Mouse (Mus musculus): ENCODE measurements around the gene Runx3. TPM values are rescaled to one million over a fixed set of nuclear protein-coding genes. Genes with fewer than 3 reads are reported as not detected.

The Runx3 gene
- polyA plus RNA-seq, 1 experiment from 2014 or later: 0.20 TPM

DNA sequence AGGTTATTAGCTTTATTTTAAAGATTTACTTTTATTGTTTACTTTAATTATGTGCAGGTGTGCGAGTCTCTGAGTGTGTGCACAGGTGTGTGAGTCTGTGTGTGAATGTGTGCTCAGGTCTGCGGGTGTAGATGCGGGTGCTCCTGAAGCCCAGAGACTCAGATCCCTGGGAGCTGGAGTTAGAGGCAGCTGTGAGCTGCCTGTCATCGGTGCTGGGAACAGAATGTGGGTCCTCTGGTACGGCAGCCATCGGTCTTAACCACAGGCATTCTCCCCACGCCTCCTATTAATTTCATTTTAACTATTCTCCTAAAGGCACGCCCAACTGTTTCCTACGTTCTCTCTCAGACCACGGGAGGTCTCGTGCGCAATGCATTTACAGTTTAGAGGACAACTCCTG, 12.3 kb downstream of the Runx3 start:
- Histone ChIP-seq H3K27ac (ENCODE audit: low read depth) (no peak overlapping the region), H3K9ac (ENCODE audit: low read length) (no peak overlapping the region), H3K4me2 (ENCODE audit: low read length) (no peak overlapping the region), H3K4me3 (ENCODE audit: low read depth, low read length) (no peak overlapping the region), H3K27me3 (replicated peaks; ENCODE audit: control insufficient read depth, insufficient read depth, low read length) (peaks cover 11% of the 10 kb centered on the region; the same call in 1 of the 2 replicates), H3K36me3 (ENCODE audit: control insufficient read depth, insufficient read depth, low read length) (no peaks in the 10 kb centered on the region), H3K4me1 (replicated peaks; ENCODE audit: control insufficient read depth, insufficient read depth, low read length) (peaks cover 4% of the 10 kb centered on the region; the same call in 1 of the 2 replicates), H3K9me3 (ENCODE audit: control insufficient read depth, low read length) (no peaks in the 10 kb centered on the region)
- ATAC-seq (replicated peaks; ENCODE audit: low FRiP score, low TSS enrichment, low read depth) (no peak), DNase-seq (ENCODE audit: low spot score) (no peak)
- WGBS: 89% methylated on average over 12 of the region's 12 CpGs

DNA sequence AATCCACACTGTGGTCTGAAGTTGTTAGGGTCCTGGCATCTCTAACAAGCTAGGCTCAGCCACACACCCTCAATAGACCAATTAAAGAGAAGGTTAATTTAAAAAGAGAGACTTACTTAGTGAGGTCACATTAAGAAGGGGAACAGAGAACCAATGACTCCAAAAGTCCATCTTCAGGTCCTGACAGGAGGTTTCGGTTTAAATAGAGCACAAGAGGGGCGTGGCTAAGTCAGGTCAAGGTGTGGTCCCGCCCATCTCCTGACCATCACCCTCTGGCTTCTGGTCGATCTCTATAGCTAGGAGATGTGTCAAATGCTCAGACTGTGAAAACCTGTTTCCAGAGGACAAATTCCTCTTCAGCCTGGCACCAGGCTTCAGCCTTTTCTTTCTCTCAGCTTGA, 13.3 kb downstream of the Runx3 start:
- H3K9me3 ChIP-seq (ENCODE audit: control insufficient read depth, low read length): no peaks in the 10 kb centered on the region
- ATAC-seq (replicated peaks; ENCODE audit: low FRiP score, low TSS enrichment, low read depth) (no peak), DNase-seq (ENCODE audit: low spot score) (no peak)
- peaks cover 4% of the 10 kb centered on the region; the same call in 1 of the 2 replicates for H3K4me1 ChIP-seq (replicated peaks; ENCODE audit: control insufficient read depth, insufficient read depth, low read length)
- no peaks in the 10 kb centered on the region for H3K36me3 ChIP-seq (ENCODE audit: control insufficient read depth, insufficient read depth, low read length)
- no peak overlapping the region for H3K4me3 ChIP-seq (ENCODE audit: low read depth, low read length)
- WGBS: 60% methylated on average over 4 of the region's 4 CpGs
- no peak overlapping the region for H3K9ac ChIP-seq (ENCODE audit: low read length)
- no peak overlapping the region for H3K4me2 ChIP-seq (ENCODE audit: low read length)
- peaks cover 19% of the 10 kb centered on the region for H3K27me3 ChIP-seq (replicated peaks; ENCODE audit: control insufficient read depth, insufficient read depth, low read length)
- H3K27ac ChIP-seq (ENCODE audit: low read depth): no peak overlapping the region

DNA sequence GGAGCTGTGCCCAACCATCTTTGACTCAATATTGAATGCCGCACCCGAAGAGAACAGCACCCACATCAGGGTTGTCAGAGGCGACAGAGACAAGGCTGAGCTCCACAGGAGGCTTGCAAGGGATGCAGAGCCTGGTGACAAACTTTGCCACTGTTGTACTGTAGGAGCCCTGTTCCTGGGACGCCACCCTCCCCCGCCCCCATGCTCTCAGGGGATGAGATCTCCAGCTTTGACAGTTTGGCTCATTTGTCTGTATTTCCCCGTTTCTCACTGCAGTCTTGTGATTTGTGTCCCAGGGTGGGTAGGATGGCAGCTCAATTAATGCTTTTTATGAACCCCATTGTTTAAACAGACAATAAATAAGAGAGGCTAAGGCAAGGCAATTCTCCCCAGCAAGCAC, 14.9 kb downstream of the Runx3 start:
- no peak for ATAC-seq (replicated peaks; ENCODE audit: low FRiP score, low TSS enrichment, low read depth)
- WGBS: 68% methylated on average over 6 of the region's 6 CpGs
- no peak overlapping the region for H3K4me3 ChIP-seq (ENCODE audit: low read depth, low read length)

DNA sequence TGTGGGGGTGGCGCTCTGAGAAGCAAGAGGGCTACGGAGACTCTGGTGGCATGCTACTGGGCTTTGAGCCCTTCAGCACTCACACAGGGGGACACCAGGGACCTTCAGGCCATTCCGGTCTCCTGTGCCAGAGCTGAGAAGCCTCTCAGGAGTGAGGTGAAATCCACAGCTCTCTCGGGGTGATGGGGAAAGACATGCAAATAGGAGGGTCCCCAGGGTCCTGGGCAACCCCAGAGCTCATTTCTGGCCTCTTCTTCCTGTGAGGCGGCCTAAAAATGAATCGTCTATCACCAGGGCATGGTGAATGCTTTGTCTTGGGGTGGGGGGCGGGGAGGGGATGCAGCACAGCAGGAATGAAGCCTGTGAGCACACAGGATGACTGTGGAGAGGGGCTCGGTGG, 15.8 kb downstream of the Runx3 start:
- H3K27ac ChIP-seq (ENCODE audit: low read depth): no peak overlapping the region
- no peak overlapping the region for H3K4me2 ChIP-seq (ENCODE audit: low read length)
- DNase-seq (ENCODE audit: low spot score): no peak
- peaks cover 44% of the 10 kb centered on the region for H3K27me3 ChIP-seq (replicated peaks; ENCODE audit: control insufficient read depth, insufficient read depth, low read length)
- no peaks in the 10 kb centered on the region for H3K9me3 ChIP-seq (ENCODE audit: control insufficient read depth, low read length)
- H3K9ac ChIP-seq (ENCODE audit: low read length): no peak overlapping the region
- no peak for ATAC-seq (replicated peaks; ENCODE audit: low FRiP score, low TSS enrichment, low read depth)
- WGBS: 63% methylated on average over 8 of the region's 8 CpGs
- H3K4me3 ChIP-seq (ENCODE audit: low read depth, low read length): no peak overlapping the region
- no peaks in the 10 kb centered on the region for H3K36me3 ChIP-seq (ENCODE audit: control insufficient read depth, insufficient read depth, low read length)
- no peaks in the 10 kb centered on the region for H3K4me1 ChIP-seq (replicated peaks; ENCODE audit: control insufficient read depth, insufficient read depth, low read length)

More for the DNA sequence above, 14.9 kb downstream of the Runx3 start:
- H3K9ac ChIP-seq (ENCODE audit: low read length): no peak overlapping the region
- no peaks in the 10 kb centered on the region for H3K36me3 ChIP-seq (ENCODE audit: control insufficient read depth, insufficient read depth, low read length)
- H3K27me3 ChIP-seq (replicated peaks; ENCODE audit: control insufficient read depth, insufficient read depth, low read length): peaks cover 35% of the 10 kb centered on the region
- H3K27ac ChIP-seq (ENCODE audit: low read depth): no peak overlapping the region
- H3K4me2 ChIP-seq (ENCODE audit: low read length): no peak overlapping the region
- DNase-seq (ENCODE audit: low spot score): no peak
- no peaks in the 10 kb centered on the region for H3K9me3 ChIP-seq (ENCODE audit: control insufficient read depth, low read length)
- no peaks in the 10 kb centered on the region for H3K4me1 ChIP-seq (replicated peaks; ENCODE audit: control insufficient read depth, insufficient read depth, low read length)

DNA sequence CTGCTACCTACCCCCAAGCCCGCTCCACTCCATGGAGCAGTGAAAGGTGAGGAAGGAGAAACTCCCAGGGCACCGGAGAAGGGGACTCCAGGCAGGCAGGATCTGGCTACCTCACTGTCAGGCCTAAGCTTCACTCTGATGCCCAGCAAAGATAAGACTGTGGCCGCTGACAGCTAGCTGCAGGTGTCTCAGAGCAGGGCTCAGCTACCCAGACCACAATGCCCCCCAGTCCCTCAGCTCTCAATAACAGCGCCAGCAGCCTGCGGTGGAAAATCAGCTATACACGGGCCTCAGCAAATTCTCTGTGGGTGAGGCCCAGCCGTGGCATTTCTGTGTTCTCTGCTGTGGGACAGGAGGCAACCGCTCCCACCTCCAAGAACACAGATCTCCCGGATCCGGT, 16.2 kb downstream of the Runx3 start:
- Histone ChIP-seq H3K36me3 (ENCODE audit: control insufficient read depth, insufficient read depth, low read length) (no peaks in the 10 kb centered on the region), H3K9ac (ENCODE audit: low read length) (no peak overlapping the region), H3K27ac (ENCODE audit: low read depth) (no peak overlapping the region), H3K4me3 (ENCODE audit: low read depth, low read length) (no peak overlapping the region), H3K4me2 (ENCODE audit: low read length) (no peak overlapping the region), H3K4me1 (replicated peaks; ENCODE audit: control insufficient read depth, insufficient read depth, low read length) (no peaks in the 10 kb centered on the region), H3K9me3 (ENCODE audit: control insufficient read depth, low read length) (no peaks in the 10 kb centered on the region), H3K27me3 (replicated peaks; ENCODE audit: control insufficient read depth, insufficient read depth, low read length) (peaks cover 48% of the 10 kb centered on the region)
- DNase-seq (ENCODE audit: low spot score) (no peak), ATAC-seq (replicated peaks; ENCODE audit: low FRiP score, low TSS enrichment, low read depth) (no peak)
- WGBS: 74% methylated on average over 10 of the region's 10 CpGs

DNA sequence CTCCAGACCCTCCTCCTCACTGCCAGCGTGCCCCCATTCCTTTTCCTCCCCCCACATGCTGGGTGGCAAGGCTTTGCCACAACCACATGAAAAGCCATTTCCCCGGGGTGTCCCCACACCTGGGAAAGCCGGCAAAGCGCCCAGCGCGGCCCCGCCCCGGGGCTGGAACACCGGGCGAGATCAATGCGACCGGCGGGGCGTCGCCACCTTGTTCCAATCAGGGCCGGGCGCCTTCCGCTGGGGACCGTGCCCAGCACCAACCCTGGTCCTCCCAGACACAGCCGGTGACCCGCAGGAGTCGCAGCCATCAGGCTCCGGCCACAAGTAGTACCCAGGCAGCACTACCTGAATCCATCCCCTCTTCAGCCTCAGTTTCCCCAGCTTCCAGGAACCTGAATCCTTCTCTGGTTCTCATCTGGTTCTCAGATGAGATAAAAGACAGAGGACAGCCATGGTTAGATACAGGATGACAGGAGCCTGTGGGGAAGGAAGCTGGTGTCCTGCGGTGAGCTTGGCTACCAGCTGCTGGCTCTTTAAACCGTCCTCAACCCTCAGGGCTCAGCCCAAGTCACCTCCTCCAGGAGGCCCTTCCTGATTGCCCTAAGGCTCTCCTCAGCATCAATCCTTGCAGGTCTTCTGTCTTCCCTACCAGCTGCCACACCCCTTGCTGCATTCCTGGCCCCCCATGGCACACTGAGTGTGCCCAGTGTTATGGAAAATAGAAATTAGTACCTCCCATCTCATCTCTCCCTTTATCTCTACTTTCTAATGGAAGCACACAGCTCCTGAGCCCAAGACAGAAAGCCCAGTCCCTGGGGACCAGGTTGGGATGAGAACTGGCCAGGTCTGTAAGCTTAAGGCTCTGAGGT, 20.4 kb downstream of the Runx3 start:
- Histone ChIP-seq H3K9ac (ENCODE audit: low read length) (no peak overlapping the region), H3K27ac (ENCODE audit: low read depth) (no peak overlapping the region), H3K9me3 (ENCODE audit: control insufficient read depth, low read length) (no peaks in the 10 kb centered on the region), H3K4me1 (replicated peaks; ENCODE audit: control insufficient read depth, insufficient read depth, low read length) (no peaks in the 10 kb centered on the region), H3K4me2 (ENCODE audit: low read length) (no peak overlapping the region), H3K27me3 (replicated peaks; ENCODE audit: control insufficient read depth, insufficient read depth, low read length) (peaks cover 70% of the 10 kb centered on the region), H3K36me3 (ENCODE audit: control insufficient read depth, insufficient read depth, low read length) (no peaks in the 10 kb centered on the region), H3K4me3 (ENCODE audit: low read depth, low read length) (no peak overlapping the region)
- DNase-seq (ENCODE audit: low spot score): no peak
- ATAC-seq (replicated peaks; ENCODE audit: low FRiP score, low TSS enrichment, low read depth): no peak
- 3% methylated on average over 25 of the region's 25 CpGs for WGBS

DNA sequence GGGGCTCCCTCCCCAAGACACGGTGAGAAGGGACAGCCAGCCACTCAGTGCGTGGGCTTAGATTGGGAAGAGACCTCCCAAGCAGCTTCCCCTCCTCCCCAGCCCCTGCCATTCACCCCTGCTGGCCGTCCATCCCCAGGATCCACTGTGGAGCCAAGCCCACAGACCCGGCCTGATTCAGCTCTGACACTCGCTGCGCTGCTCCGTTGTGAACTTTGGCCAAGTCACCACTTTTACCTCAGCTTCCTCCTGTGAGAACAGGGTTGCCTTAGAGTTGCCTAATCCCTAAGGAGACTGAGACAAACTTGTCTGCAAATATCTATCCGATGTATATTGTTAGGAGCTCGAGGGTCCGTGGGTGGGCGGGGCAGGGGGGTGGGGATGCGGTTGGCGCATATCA, 21.3 kb downstream of the Runx3 start:
- Histone ChIP-seq H3K27me3 (replicated peaks; ENCODE audit: control insufficient read depth, insufficient read depth, low read length) (peaks cover 67% of the 10 kb centered on the region), H3K9me3 (ENCODE audit: control insufficient read depth, low read length) (no peaks in the 10 kb centered on the region), H3K4me1 (replicated peaks; ENCODE audit: control insufficient read depth, insufficient read depth, low read length) (no peaks in the 10 kb centered on the region), H3K4me2 (ENCODE audit: low read length) (no peak overlapping the region), H3K9ac (ENCODE audit: low read length) (no peak overlapping the region), H3K4me3 (ENCODE audit: low read depth, low read length) (no peak overlapping the region), H3K36me3 (ENCODE audit: control insufficient read depth, insufficient read depth, low read length) (no peaks in the 10 kb centered on the region), H3K27ac (ENCODE audit: low read depth) (no peak overlapping the region)
- WGBS: 8% methylated on average over 13 of the region's 13 CpGs
- ATAC-seq (replicated peaks; ENCODE audit: low FRiP score, low TSS enrichment, low read depth) (no peak), DNase-seq (ENCODE audit: low spot score) (no peak)

DNA sequence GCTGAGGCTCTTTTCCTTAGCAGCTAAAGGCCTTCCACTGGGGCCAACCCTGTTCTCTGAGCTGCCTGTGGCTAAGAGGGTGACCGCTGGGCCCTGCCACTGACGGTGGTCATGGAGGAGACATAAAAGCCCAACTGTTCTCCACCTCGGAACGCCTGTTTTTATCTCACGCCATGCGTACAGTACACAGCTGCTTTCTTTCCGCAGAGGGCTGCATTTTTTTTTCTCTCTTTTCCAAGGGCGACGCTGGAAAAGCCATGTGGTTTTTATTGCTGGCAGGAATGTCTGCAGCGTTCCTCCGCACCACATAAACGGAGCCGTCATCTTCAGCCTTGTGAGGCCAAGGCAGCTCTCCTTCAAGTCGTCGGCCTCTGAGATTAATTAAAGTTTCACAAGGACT, 26.3 kb downstream of the Runx3 start:
- Histone ChIP-seq H3K27ac (ENCODE audit: low read depth) (no peak overlapping the region), H3K4me2 (ENCODE audit: low read length) (no peak overlapping the region), H3K4me3 (ENCODE audit: low read depth, low read length) (no peak overlapping the region), H3K9me3 (ENCODE audit: control insufficient read depth, low read length) (no peaks in the 10 kb centered on the region), H3K36me3 (ENCODE audit: control insufficient read depth, insufficient read depth, low read length) (no peaks in the 10 kb centered on the region), H3K27me3 (replicated peaks; ENCODE audit: control insufficient read depth, insufficient read depth, low read length) (peaks cover 70% of the 10 kb centered on the region), H3K9ac (ENCODE audit: low read length) (no peak overlapping the region), H3K4me1 (replicated peaks; ENCODE audit: control insufficient read depth, insufficient read depth, low read length) (no peaks in the 10 kb centered on the region)
- DNase-seq (ENCODE audit: low spot score) (peak; percentile 72), ATAC-seq (replicated peaks; ENCODE audit: low FRiP score, low TSS enrichment, low read depth) (0 out of 2 replicates have a peak, but pooled peaks have one; percentile 26)
- 10% methylated on average over 15 of the region's 15 CpGs for WGBS

DNA sequence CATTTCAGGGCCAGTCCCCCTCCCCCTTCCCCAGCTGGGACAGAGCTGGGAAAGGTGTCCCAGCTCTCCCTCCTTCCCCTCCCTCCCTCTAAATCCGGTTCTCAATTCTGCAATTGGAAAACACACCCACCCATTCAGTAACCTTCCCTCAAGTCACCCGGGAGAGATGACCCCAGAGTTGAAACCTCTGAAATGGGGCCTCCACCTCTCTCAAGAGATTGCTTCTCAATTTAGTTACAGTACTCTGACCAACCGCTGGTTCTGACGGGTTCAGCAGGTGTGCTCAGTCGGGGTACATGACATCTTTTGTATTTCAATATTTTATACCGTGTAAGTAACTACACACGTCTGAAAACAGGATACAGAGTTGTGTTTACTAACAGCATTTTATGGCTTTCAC, 28.2 kb downstream of the Runx3 start:
- H3K4me2 ChIP-seq (ENCODE audit: low read length): no peak overlapping the region
- H3K27me3 ChIP-seq (replicated peaks; ENCODE audit: control insufficient read depth, insufficient read depth, low read length): peaks cover 77% of the 10 kb centered on the region
- H3K4me3 ChIP-seq (ENCODE audit: low read depth, low read length): no peak overlapping the region
- no peaks in the 10 kb centered on the region for H3K4me1 ChIP-seq (replicated peaks; ENCODE audit: control insufficient read depth, insufficient read depth, low read length)
- 9% methylated on average over 7 of the region's 7 CpGs for WGBS
- H3K9me3 ChIP-seq (ENCODE audit: control insufficient read depth, low read length): no peaks in the 10 kb centered on the region
- DNase-seq (ENCODE audit: low spot score): no peak
- H3K9ac ChIP-seq (ENCODE audit: low read length): no peak overlapping the region
- no peak overlapping the region for H3K27ac ChIP-seq (ENCODE audit: low read depth)
- ATAC-seq (replicated peaks; ENCODE audit: low FRiP score, low TSS enrichment, low read depth): no peak
- no peaks in the 10 kb centered on the region for H3K36me3 ChIP-seq (ENCODE audit: control insufficient read depth, insufficient read depth, low read length)

Data from intestine, embryonic 14.5 days (tissue).